Mouse (Mus musculus) hindbrain, embryonic 12.5 days (tissue): ENCODE results near the gene Clcnka. TPM values are rescaled to one million over a fixed set of nuclear protein-coding genes. Genes with fewer than 3 reads are reported as not detected.

ENCODE experiments used
- ATAC-seq: fragments of 200-750 bp; cut with Nextera tagmentation; 2 replicates; pipeline ENCODE4 v1.8.0; 2017; ENCODE audit warnings: moderate TSS enrichment; ENCODE audit not compliant: low FRiP score
- H3K27ac ChIP-seq: fragments of 300-500 bp; sonication (generic); 2 replicates; pipeline ENCODE4 v1.5.1; 2016; ENCODE audit warnings: mild to moderate bottlenecking
- H3K27me3 ChIP-seq: fragments of 300-500 bp; sonication (generic); 2 replicates; pipeline ENCODE4 v1.6.1; 2016; ENCODE audit warnings: mild to moderate bottlenecking
- H3K36me3 ChIP-seq: fragments of 300-500 bp; sonication (generic); 2 replicates; pipeline ENCODE4 v1.6.1; 2016; ENCODE audit warnings: mild to moderate bottlenecking
- H3K4me1 ChIP-seq: fragments of 300-500 bp; sonication (generic); 2 replicates; pipeline ENCODE4 v1.6.1; 2016
- H3K4me2 ChIP-seq: fragments of 300-500 bp; sonication (generic); replicated peaks from 2 replicates; pipeline ENCODE4 v1.6.1; 2016; ENCODE audit warnings: mild to moderate bottlenecking
- H3K4me3 ChIP-seq: fragments of 300-500 bp; sonication (generic); 2 replicates; pipeline ENCODE4 v1.5.1; 2016; ENCODE audit warnings: mild to moderate bottlenecking
- H3K9ac ChIP-seq: fragments of 300-500 bp; sonication (generic); 2 replicates; pipeline ENCODE4 v1.6.1; 2016; ENCODE audit warnings: mild to moderate bottlenecking, moderate library complexity
- H3K9me3 ChIP-seq: fragments of 300-500 bp; sonication (generic); replicated peaks from 2 replicates; pipeline ENCODE4 v1.6.1; 2016; ENCODE audit warnings: mild to moderate bottlenecking
- WGBS: fragments of 180-500 bp; shearing (Covaris S2); methylation state at CpG from one replicate; pipeline ENCODE4 v1.1.7; 2016; 5-methylcytosine and 5-hydroxymethylcytosine counted together
- polyA plus RNA-seq: library from polyadenylated mRNA; unstranded; fragments of >200 nt; fragmentation: Nextera tagmentation; extraction: Ambion mirVana; gene quantifications from 2 replicates; pipeline ENCODE4 v1.2.1, GENCODE M21; 2016

Gene Clcnka
- polyA plus RNA-seq, 1 experiment from 2014 or later, result 1.3 TPM

GRCm38 (mm10) chr4:141419398-141420191 lies 21.1 kb upstream of the Clcnka start:
- Histone ChIP-seq H3K36me3 (no peaks in the 10 kb centered on the region), H3K27me3 (peaks cover 30% of the 10 kb centered on the region), H3K4me1 (no peaks in the 10 kb centered on the region), H3K27ac (no peak overlapping the region), H3K9ac (no peak overlapping the region), H3K4me3 (no peak overlapping the region), H3K4me2 (no peak overlapping the region), H3K9me3 (no peaks in the 10 kb centered on the region)
- ATAC-seq, result no peak
- 60% methylated on average over 27 of the region's 27 CpGs for WGBS

GRCm38 (mm10) chr4:141415924-141416323 lies 17.4 kb upstream of the Clcnka start, which contains the start of gene Clcnkb:
TSS of gene Clcnkb (minus strand) at chr4:141416014.
- 63% methylated on average over 7 of the region's 7 CpGs for WGBS
- ATAC-seq, result no peak
- Histone ChIP-seq H3K27ac (no peak within 1 kb of the TSS), H3K9ac (no peak within 1 kb of the TSS), H3K27me3 (peaks cover 12% of the 10 kb centered on the region), H3K4me2 (no peak within 1 kb of the TSS), H3K4me1 (no peaks in the 10 kb centered on the region), H3K9me3 (no peaks in the 10 kb centered on the region), H3K36me3 (no peaks in the 10 kb centered on the region), H3K4me3 (no peak within 1 kb of the TSS)

GRCm38 (mm10) chr4:141411430-141411992 lies 13.0 kb upstream of the Clcnka start:
- Histone ChIP-seq H3K36me3 (no peaks in the 10 kb centered on the region), H3K4me2 (no peak overlapping the region), H3K4me1 (no peaks in the 10 kb centered on the region), H3K9ac (no peak overlapping the region), H3K4me3 (no peak overlapping the region), H3K27ac (no peak overlapping the region), H3K27me3 (peaks cover 20% of the 10 kb centered on the region), H3K9me3 (no peaks in the 10 kb centered on the region)
- ATAC-seq, result no peak
- WGBS, result 18% methylated on average over 22 of the region's 22 CpGs

- no peak for ATAC-seq
- H3K4me3 ChIP-seq, result no peak overlapping the region
- H3K36me3 ChIP-seq, result no peaks in the 10 kb centered on the region
- H3K27me3 ChIP-seq, result peaks cover 25% of the 10 kb centered on the region
- no peak overlapping the region for H3K27ac ChIP-seq
- WGBS, result 90% methylated on average over 3 of the region's 3 CpGs
- no peak overlapping the region for H3K9ac ChIP-seq
- no peak overlapping the region for H3K4me2 ChIP-seq
- peaks cover 5% of the 10 kb centered on the region; the same call in 1 of the 2 replicates for H3K4me1 ChIP-seq
- no peaks in the 10 kb centered on the region for H3K9me3 ChIP-seq
These were observed 10.1 kb upstream of the Clcnka start for GRCm38 (mm10) chr4:141408577-141408976.

- ATAC-seq, result no peak
- Histone ChIP-seq H3K36me3 (no peaks in the 10 kb centered on the region), H3K27me3 (peaks cover 22% of the 10 kb centered on the region), H3K27ac (no peak overlapping the region), H3K4me3 (no peak overlapping the region), H3K4me2 (no peak overlapping the region), H3K9ac (no peak overlapping the region), H3K4me1 (peaks cover 5% of the 10 kb centered on the region; the same call in 1 of the 2 replicates), H3K9me3 (no peaks in the 10 kb centered on the region)
- WGBS, result 49% methylated on average over 13 of the region's 14 CpGs
These were observed 8.2 kb upstream of the Clcnka start for GRCm38 (mm10) chr4:141406516-141407299.

GRCm38 (mm10) chr4:141405314-141405622 lies 6.7 kb upstream of the Clcnka start:
- ATAC-seq, result no peak
- Histone ChIP-seq H3K4me3 (no peak overlapping the region), H3K4me2 (no peak overlapping the region), H3K4me1 (peaks cover 5% of the 10 kb centered on the region; the same call in 1 of the 2 replicates), H3K27ac (no peak overlapping the region), H3K27me3 (peaks cover 17% of the 10 kb centered on the region), H3K36me3 (no peaks in the 10 kb centered on the region), H3K9me3 (no peaks in the 10 kb centered on the region), H3K9ac (no peak overlapping the region)
- 83% methylated on average over 3 of the region's 3 CpGs for WGBS

- Histone ChIP-seq H3K9me3 (no peaks in the 10 kb centered on the region), H3K4me1 (peaks cover 5% of the 10 kb centered on the region; the same call in 1 of the 2 replicates), H3K27ac (no peak overlapping the region), H3K9ac (peak overlapping the region; percentile 41), H3K27me3 (peaks cover 17% of the 10 kb centered on the region), H3K36me3 (no peaks in the 10 kb centered on the region), H3K4me3 (no peak overlapping the region), H3K4me2 (peak overlapping the region; percentile 46)
- ATAC-seq, result peak; percentile 81
- WGBS, result 14% methylated on average over 15 of the region's 15 CpGs
These were observed 6.2 kb upstream of the Clcnka start for GRCm38 (mm10) chr4:141404518-141405313.

- WGBS, result 86% methylated on average over 15 of the region's 15 CpGs
- Histone ChIP-seq H3K4me2 (no peak overlapping the region), H3K4me3 (no peak overlapping the region), H3K27me3 (peaks cover 23% of the 10 kb centered on the region), H3K36me3 (no peaks in the 10 kb centered on the region), H3K4me1 (peaks cover 11% of the 10 kb centered on the region), H3K9me3 (no peaks in the 10 kb centered on the region), H3K27ac (no peak overlapping the region), H3K9ac (no peak overlapping the region)
- no peak for ATAC-seq
These were observed 1.6 kb upstream of the Clcnka start for GRCm38 (mm10) chr4:141400171-141400570.

- no peak for ATAC-seq
- 73% methylated on average over 12 of the region's 12 CpGs for WGBS
- no peak overlapping the region for H3K27ac ChIP-seq
These were observed 663 bp downstream of the Clcnka start for GRCm38 (mm10) chr4:141397861-141398260.

GRCm38 (mm10) chr4:141394751-141395150 lies 3.8 kb downstream of the Clcnka start:
- Histone ChIP-seq H3K4me2 (peak overlapping the region; percentile 17; the same call in 1 of the 2 replicates), H3K27ac (no peak overlapping the region), H3K4me3 (no peak overlapping the region), H3K9me3 (no peaks in the 10 kb centered on the region), H3K4me1 (peaks cover 6% of the 10 kb centered on the region), H3K9ac (no peak overlapping the region), H3K27me3 (peaks cover 32% of the 10 kb centered on the region), H3K36me3 (no peaks in the 10 kb centered on the region)
- ATAC-seq, result no peak
- 16% methylated on average over 16 of the region's 16 CpGs for WGBS

More at GRCm38 (mm10) chr4:141397861-141398260, 663 bp downstream of the Clcnka start:
- H3K4me2 ChIP-seq, result no peak overlapping the region
- no peak overlapping the region for H3K9ac ChIP-seq
- peaks cover 6% of the 10 kb centered on the region for H3K4me1 ChIP-seq
- H3K4me3 ChIP-seq, result no peak overlapping the region
- H3K27me3 ChIP-seq, result peaks cover 26% of the 10 kb centered on the region
- H3K9me3 ChIP-seq, result no peaks in the 10 kb centered on the region
- H3K36me3 ChIP-seq, result no peaks in the 10 kb centered on the region

- WGBS, result 86% methylated on average over 12 of the region's 12 CpGs
- Histone ChIP-seq H3K27ac (no peak overlapping the region), H3K9me3 (no peaks in the 10 kb centered on the region), H3K4me2 (no peak overlapping the region), H3K36me3 (no peaks in the 10 kb centered on the region), H3K4me1 (no peaks in the 10 kb centered on the region; the same call in 1 of the 2 replicates), H3K4me3 (no peak overlapping the region), H3K9ac (no peak overlapping the region), H3K27me3 (peaks cover 24% of the 10 kb centered on the region)
- no peak for ATAC-seq
These were observed 7.2 kb downstream of the Clcnka start for GRCm38 (mm10) chr4:141391293-141391692.
